Mouse (Mus musculus) liver, postnatal 0 days (tissue): ENCODE measurements at regions not wholly inside any gene's neighbourhood (a gene's known extent, or its start where the extent isn't known, plus 50 kb on each side); places are given as distances from the start of the nearest gene placed in this dataset.

Experiments used
- ATAC-seq: fragments of 200-750 bp; cut with Nextera tagmentation; 2 replicates; pipeline ENCODE4 v1.8.0; 2017; ENCODE audit warnings: mild to moderate bottlenecking, moderate library complexity
- DNase-seq: peaks from one replicate; pipeline ENCODE4 v3.0.0-alpha.2; 2016
- H3K27ac ChIP-seq: fragments of 300-500 bp; sonication (generic); 2 replicates; pipeline ENCODE4 v1.5.1; 2014; ENCODE audit warnings: antibody characterized with exemption, moderate library complexity, mild to moderate bottlenecking, low read depth
- H3K27me3 ChIP-seq: fragments of 300-500 bp; sonication (generic); 2 replicates; pipeline ENCODE4 v1.6.1; 2014; ENCODE audit warnings: low read length, control low read depth, mixed read lengths; ENCODE audit not compliant: insufficient read depth
- H3K36me3 ChIP-seq: fragments of 300-500 bp; sonication (generic); replicated peaks from 2 replicates; pipeline ENCODE4 v1.6.1; 2014; ENCODE audit warnings: mild to moderate bottlenecking, control low read depth, low read length, moderate library complexity, mixed read lengths; ENCODE audit not compliant: insufficient read depth
- H3K4me1 ChIP-seq: fragments of 300-500 bp; sonication (generic); 2 replicates; pipeline ENCODE4 v1.6.1; 2014; ENCODE audit warnings: antibody characterized with exemption, mild to moderate bottlenecking, control low read depth; ENCODE audit not compliant: insufficient read depth
- H3K4me2 ChIP-seq: fragments of 300-500 bp; sonication (generic); 2 replicates; pipeline ENCODE4 v1.6.1; 2014; ENCODE audit warnings: low read depth, mild to moderate bottlenecking, low read length, moderate library complexity, mixed read lengths
- H3K4me3 ChIP-seq: fragments of 300-500 bp; sonication (generic); 2 replicates; pipeline ENCODE4 v1.5.1; 2014; ENCODE audit warnings: low read depth, low read length
- H3K9ac ChIP-seq: fragments of 300-500 bp; sonication (generic); replicated peaks from 2 replicates; pipeline ENCODE4 v1.6.1; 2014; ENCODE audit warnings: mild to moderate bottlenecking, moderate library complexity
- H3K9me3 ChIP-seq: fragments of 300-500 bp; sonication (generic); 2 replicates; pipeline ENCODE4 v1.6.1; 2016; ENCODE audit warnings: mild to moderate bottlenecking, control low read depth, low read length, mixed read lengths
- CTCF ChIP-seq: sonication (generic); IDR thresholded peaks from 2 replicates; pipeline ENCODE4 v1.5.1; 2016; ENCODE audit warnings: antibody characterized with exemption, low read depth
- EP300 ChIP-seq: IDR thresholded peaks from 2 replicates; pipeline ENCODE4 v1.6.1; 2016; ENCODE audit warnings: antibody characterized with exemption, low read depth, mild to moderate bottlenecking
- WGBS: fragments of 180-500 bp; shearing (Covaris S2); extraction: QIAGEN DNeasy Blood & Tissue Kit; methylation state at CpG from one replicate; pipeline ENCODE4 v1.1.7; 2014; ENCODE audit not compliant: insufficient replicate concordance; 5-methylcytosine and 5-hydroxymethylcytosine counted together

- DNase-seq = no peak
- TF ChIP-seq EP300 = no peak
- TF ChIP-seq CTCF = no peak
- H3K27ac ChIP-seq = no peak overlapping the region
- H3K27me3 ChIP-seq = no peaks in the 10 kb centered on the region
- H3K9me3 ChIP-seq = no peaks in the 10 kb centered on the region
- H3K9ac ChIP-seq = no peak overlapping the region
- H3K4me2 ChIP-seq = no peak overlapping the region
- no peaks in the 10 kb centered on the region for H3K4me1 ChIP-seq
- no peak for ATAC-seq
- 44% methylated on average over 7 of the region's 7 CpGs for WGBS
- H3K4me3 ChIP-seq = no peak overlapping the region
- no peaks in the 10 kb centered on the region for H3K36me3 ChIP-seq
Observed at GRCm38 (mm10) chr6:53163091-53163490, 94.7 kb upstream of the Jazf1 start.

GRCm38 (mm10) chr6:53161627-53162026 is 93.2 kb upstream of the Jazf1 start:
- Histone ChIP-seq H3K27ac (no peak overlapping the region), H3K36me3 (no peaks in the 10 kb centered on the region), H3K4me1 (no peaks in the 10 kb centered on the region), H3K27me3 (no peaks in the 10 kb centered on the region), H3K4me2 (no peak overlapping the region), H3K9ac (no peak overlapping the region), H3K4me3 (no peak overlapping the region), H3K9me3 (no peaks in the 10 kb centered on the region)
- DNase-seq (no peak), ATAC-seq (no peak)
- WGBS = 49% methylated on average over 2 of the region's 2 CpGs
- no peak for TF ChIP-seq EP300
- TF ChIP-seq CTCF = no peak

- Histone ChIP-seq H3K4me2 (no peak overlapping the region), H3K4me1 (peaks cover 14% of the 10 kb centered on the region), H3K27ac (no peak overlapping the region), H3K9me3 (no peaks in the 10 kb centered on the region), H3K4me3 (no peak overlapping the region), H3K9ac (no peak overlapping the region), H3K36me3 (no peaks in the 10 kb centered on the region), H3K27me3 (no peaks in the 10 kb centered on the region)
- WGBS = 28% methylated on average over 4 of the region's 4 CpGs
- peak; percentile 72 for ATAC-seq
- TF ChIP-seq CTCF (no peak), EP300 (0 out of 2 replicates have a peak, but pooled peaks have one; percentile 15)
- peak; percentile 47 for DNase-seq
Observed at GRCm38 (mm10) chr6:53154621-53155020, 86.2 kb upstream of the Jazf1 start.

- DNase-seq (no peak), ATAC-seq (no peak)
- WGBS = 54% methylated on average over 5 of the region's 5 CpGs
- H3K4me3 ChIP-seq = no peak overlapping the region
- no peaks in the 10 kb centered on the region for H3K9me3 ChIP-seq
- H3K4me1 ChIP-seq = no peaks in the 10 kb centered on the region
- no peak overlapping the region for H3K27ac ChIP-seq
- no peak overlapping the region for H3K4me2 ChIP-seq
- H3K9ac ChIP-seq = no peak overlapping the region
- TF ChIP-seq CTCF = no peak
- TF ChIP-seq EP300 = no peak
- H3K36me3 ChIP-seq = no peaks in the 10 kb centered on the region
- H3K27me3 ChIP-seq = no peaks in the 10 kb centered on the region
Observed at GRCm38 (mm10) chr6:53147478-53147877, 79.0 kb upstream of the Jazf1 start.

- Histone ChIP-seq H3K27me3 (no peaks in the 10 kb centered on the region), H3K9ac (no peak overlapping the region), H3K4me1 (no peaks in the 10 kb centered on the region), H3K4me2 (no peak overlapping the region), H3K4me3 (no peak overlapping the region), H3K27ac (no peak overlapping the region), H3K9me3 (no peaks in the 10 kb centered on the region), H3K36me3 (no peaks in the 10 kb centered on the region)
- no peak for TF ChIP-seq EP300
- TF ChIP-seq CTCF = peak; percentile 75
- WGBS = 27% methylated on average over 4 of the region's 4 CpGs
- DNase-seq (peak; percentile 57), ATAC-seq (no peak)
Observed at GRCm38 (mm10) chr6:53143846-53144584, 75.6 kb upstream of the Jazf1 start.

GRCm38 (mm10) chr6:53134410-53134809 is 66.0 kb upstream of the Jazf1 start:
- no peaks in the 10 kb centered on the region for H3K9me3 ChIP-seq
- H3K27ac ChIP-seq = no peak overlapping the region
- H3K36me3 ChIP-seq = no peaks in the 10 kb centered on the region
- TF ChIP-seq CTCF (no peak), EP300 (no peak)
- 70% methylated on average over 2 of the region's 2 CpGs for WGBS
- H3K9ac ChIP-seq = no peak overlapping the region
- H3K4me1 ChIP-seq = no peaks in the 10 kb centered on the region
- no peak overlapping the region for H3K4me2 ChIP-seq
- no peak for DNase-seq
- H3K4me3 ChIP-seq = no peak overlapping the region
- no peaks in the 10 kb centered on the region for H3K27me3 ChIP-seq
- no peak for ATAC-seq
